Mouse (Mus musculus) forebrain, postnatal 0 days (tissue): Measurements from ENCODE around the gene Dhx37. TPM values are rescaled to one million over a fixed set of nuclear protein-coding genes. Genes with fewer than 3 reads are reported as not detected.

Experiments
- ATAC-seq: fragments of 200-750 bp; cut with Nextera tagmentation; 2 replicates; pipeline ENCODE4 v1.8.0; 2017; ENCODE audit warnings: mild to moderate bottlenecking, moderate library complexity
- DNase-seq: peaks from one replicate; pipeline ENCODE4 v3.0.0-alpha.2; 2015
- H3K27ac ChIP-seq: fragments of 300-500 bp; sonication (generic); 2 replicates; pipeline ENCODE4 v1.5.1; 2014; ENCODE audit warnings: low read depth, mild to moderate bottlenecking, antibody characterized with exemption, low read length, moderate library complexity, mixed read lengths
- H3K27me3 ChIP-seq: fragments of 300-500 bp; sonication (generic); 2 replicates; pipeline ENCODE4 v1.6.1; 2014; ENCODE audit warnings: mild to moderate bottlenecking, low read length, mixed read lengths; ENCODE audit not compliant: insufficient read depth
- H3K36me3 ChIP-seq: fragments of 300-500 bp; sonication (generic); 2 replicates; pipeline ENCODE4 v1.6.1; 2014; ENCODE audit warnings: mild to moderate bottlenecking, moderate library complexity; ENCODE audit not compliant: insufficient read depth
- H3K4me1 ChIP-seq: fragments of 300-500 bp; sonication (generic); 2 replicates; pipeline ENCODE4 v1.6.1; 2014; ENCODE audit warnings: antibody characterized with exemption; ENCODE audit not compliant: insufficient read depth
- H3K4me2 ChIP-seq: fragments of 300-500 bp; sonication (generic); 2 replicates; pipeline ENCODE4 v1.6.1; 2014; ENCODE audit warnings: low read depth, mild to moderate bottlenecking, moderate library complexity
- H3K4me3 ChIP-seq: fragments of 300-500 bp; sonication (generic); 2 replicates; pipeline ENCODE4 v1.5.1; 2014; ENCODE audit warnings: low read depth, low read length, mixed read lengths
- H3K9ac ChIP-seq: fragments of 300-500 bp; sonication (generic); 2 replicates; pipeline ENCODE4 v1.6.1; 2014; ENCODE audit warnings: mild to moderate bottlenecking
- H3K9me3 ChIP-seq: fragments of 300-500 bp; sonication (generic); 2 replicates; pipeline ENCODE4 v1.6.1; 2016; ENCODE audit warnings: low read length
- CTCF ChIP-seq: sonication (generic); IDR thresholded peaks from 2 replicates; pipeline ENCODE4 v1.5.1; 2016; ENCODE audit warnings: antibody characterized with exemption, control low read depth, low read depth
- WGBS: fragments of 180-500 bp; shearing (Covaris S2); extraction: QIAGEN DNeasy Blood & Tissue Kit; methylation state at CpG from one replicate; pipeline ENCODE4 v1.1.7; 2014; 5-methylcytosine and 5-hydroxymethylcytosine counted together
- polyA plus RNA-seq: library from polyadenylated mRNA; unstranded; fragments of >200 nt; fragmentation: Nextera tagmentation; extraction: Ambion mirVana; gene quantifications from 2 replicates; pipeline ENCODE4 v1.2.1, GENCODE M21; 2015
- total RNA-seq: library from RNA; depleted of rRNA; stranded (reverse); fragments of >200 nt; gene quantifications from 2 replicates; pipeline ENCODE4 v1.2.3, GENCODE M21; 2014

Dhx37 gene
- total and polyA plus RNA-seq, 2 experiments from 2014 or later: 11.0 to 27.1 TPM

DNA sequence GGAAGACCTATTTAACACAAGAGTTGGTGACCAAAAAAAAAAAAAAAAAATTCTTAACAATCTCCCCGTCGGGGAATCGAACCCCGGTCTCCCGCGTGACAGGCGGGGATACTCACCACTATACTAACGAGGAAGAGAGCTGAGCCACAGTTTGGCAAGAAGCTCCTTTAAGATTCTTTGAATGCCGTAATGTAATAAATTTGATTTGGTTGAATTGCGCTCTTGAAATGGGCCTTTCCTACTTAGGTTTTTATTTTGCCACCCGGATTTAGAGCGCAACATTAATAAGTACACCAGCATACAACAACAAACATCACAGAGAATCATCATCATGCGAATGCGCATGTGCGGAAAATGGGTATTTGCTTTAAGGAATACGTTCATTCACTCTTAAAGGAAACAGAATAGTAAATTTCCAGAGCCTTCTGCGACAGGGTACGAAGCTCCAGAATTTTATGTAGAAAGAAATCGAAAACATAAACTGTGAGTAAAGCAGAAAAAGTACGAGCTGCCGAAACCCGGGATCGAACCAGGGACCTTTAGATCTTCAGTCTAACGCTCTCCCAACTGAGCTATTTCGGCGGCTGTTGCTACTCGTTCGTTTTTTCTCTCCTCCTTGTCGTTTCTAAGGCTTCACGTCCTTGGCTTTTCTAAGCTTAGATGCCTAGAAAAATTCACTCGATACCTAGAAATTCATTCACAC, 28.2 kb downstream of the Dhx37 start:
- 2% methylated on average over 31 of the region's 31 CpGs for WGBS
- H3K4me3 ChIP-seq: peak overlapping the region; percentile 46
- H3K9me3 ChIP-seq: no peaks in the 10 kb centered on the region
- no peaks in the 10 kb centered on the region for H3K27me3 ChIP-seq
- peak overlapping the region; percentile 77 for H3K9ac ChIP-seq
- H3K27ac ChIP-seq: peak overlapping the region; percentile 92
- ATAC-seq: peak; percentile 79
- H3K4me1 ChIP-seq: peaks cover 10% of the 10 kb centered on the region; the same call in 1 of the 2 replicates
- H3K4me2 ChIP-seq: peak overlapping the region; percentile 83
- no peak for TF ChIP-seq CTCF
- peak; percentile 98 for DNase-seq
- no peaks in the 10 kb centered on the region for H3K36me3 ChIP-seq

- peak overlapping the region; percentile 77 for H3K9ac ChIP-seq
- 1% methylated on average over 28 of the region's 28 CpGs for WGBS
- no peaks in the 10 kb centered on the region for H3K9me3 ChIP-seq
- no peaks in the 10 kb centered on the region for H3K36me3 ChIP-seq
- peak overlapping the region; percentile 57 for H3K4me2 ChIP-seq
- DNase-seq (no peak), ATAC-seq (peak; percentile 41)
- H3K27me3 ChIP-seq: no peaks in the 10 kb centered on the region
- H3K4me1 ChIP-seq: peaks cover 10% of the 10 kb centered on the region; the same call in 1 of the 2 replicates
- no peak for TF ChIP-seq CTCF
- H3K27ac ChIP-seq: peak overlapping the region; percentile 92
- peak overlapping the region; percentile 46 for H3K4me3 ChIP-seq
Observed at GRCm38 (mm10) chr5:125404903-125405545, 28.9 kb downstream of the Dhx37 start.

- ATAC-seq (no peak), DNase-seq (peak; percentile 67)
- H3K9ac ChIP-seq: peak overlapping the region; percentile 77
- peaks cover 10% of the 10 kb centered on the region; the same call in 1 of the 2 replicates for H3K4me1 ChIP-seq
- H3K4me2 ChIP-seq: peak overlapping the region; percentile 57
- no peaks in the 10 kb centered on the region for H3K36me3 ChIP-seq
- 0% methylated on average over 7 of the region's 7 CpGs for WGBS
- no peaks in the 10 kb centered on the region for H3K9me3 ChIP-seq
- peak overlapping the region; percentile 92 for H3K27ac ChIP-seq
- no peak for TF ChIP-seq CTCF
- no peaks in the 10 kb centered on the region for H3K27me3 ChIP-seq
- peak overlapping the region; percentile 46 for H3K4me3 ChIP-seq
Observed at GRCm38 (mm10) chr5:125404536-125404902, 29.4 kb downstream of the Dhx37 start.

- DNase-seq: peak; percentile 89
- peak overlapping the region; percentile 46 for H3K4me3 ChIP-seq
- no peak for TF ChIP-seq CTCF
- H3K36me3 ChIP-seq: no peaks in the 10 kb centered on the region
- WGBS: 12% methylated on average over 31 of the region's 31 CpGs
- peak overlapping the region; percentile 57 for H3K4me2 ChIP-seq
- peak; percentile 44; the same call in 1 of the 2 replicates for ATAC-seq
- H3K9ac ChIP-seq: peak overlapping the region; percentile 51
- peak overlapping the region; percentile 66 for H3K27ac ChIP-seq
- H3K4me1 ChIP-seq: peaks cover 10% of the 10 kb centered on the region; the same call in 1 of the 2 replicates
- no peaks in the 10 kb centered on the region for H3K27me3 ChIP-seq
- H3K9me3 ChIP-seq: no peaks in the 10 kb centered on the region
Observed at GRCm38 (mm10) chr5:125403481-125404465, 30.1 kb downstream of the Dhx37 start.

DNA sequence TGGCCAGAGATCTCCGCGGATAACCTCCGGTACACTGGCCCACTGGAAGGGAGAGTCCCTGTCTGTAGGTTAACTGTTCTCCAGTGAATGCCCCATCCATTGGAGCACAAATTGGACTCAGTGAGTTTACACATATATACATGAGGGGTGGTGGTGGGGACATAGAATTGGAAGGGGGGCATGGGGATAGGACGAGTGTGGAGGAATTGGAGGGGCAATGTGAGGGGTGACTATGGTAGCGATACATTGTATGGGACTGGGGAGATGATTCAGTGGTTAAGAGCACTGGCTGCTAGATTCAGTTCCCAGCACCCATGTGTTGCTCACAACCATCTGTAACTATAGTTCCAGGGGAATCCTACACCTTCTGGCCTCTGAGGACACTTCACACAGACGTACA, 30.9 kb downstream of the Dhx37 start:
- H3K4me1 ChIP-seq: peaks cover 10% of the 10 kb centered on the region; the same call in 1 of the 2 replicates
- H3K27ac ChIP-seq: no peak overlapping the region
- 58% methylated on average over 6 of the region's 6 CpGs for WGBS
- no peak overlapping the region for H3K9ac ChIP-seq
- no peak for TF ChIP-seq CTCF
- H3K27me3 ChIP-seq: no peaks in the 10 kb centered on the region
- DNase-seq: no peak
- no peaks in the 10 kb centered on the region for H3K36me3 ChIP-seq
- ATAC-seq: no peak
- no peaks in the 10 kb centered on the region for H3K9me3 ChIP-seq
- no peak overlapping the region for H3K4me3 ChIP-seq
- no peak overlapping the region for H3K4me2 ChIP-seq

DNA sequence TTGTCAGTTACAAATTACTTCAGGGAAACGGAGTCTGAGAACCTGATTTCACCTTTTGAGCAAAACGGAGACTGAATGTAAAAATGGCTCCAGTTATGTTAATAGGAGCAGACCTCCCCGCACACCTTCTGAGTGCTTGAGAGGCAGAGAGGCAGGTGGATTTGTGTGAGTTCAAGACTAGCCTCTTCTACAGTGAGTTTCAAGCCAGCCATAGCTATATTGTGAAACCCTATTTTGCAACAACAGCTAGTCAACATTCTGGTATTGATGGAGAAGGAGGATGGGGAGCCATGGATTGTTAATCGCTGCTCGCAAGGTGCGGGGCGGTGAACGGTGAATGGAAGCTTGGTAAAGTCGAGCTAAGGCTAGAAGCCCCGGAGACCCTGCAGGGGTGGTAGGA, 31.4 kb downstream of the Dhx37 start:
- H3K9ac ChIP-seq: no peak overlapping the region
- no peaks in the 10 kb centered on the region for H3K9me3 ChIP-seq
- TF ChIP-seq CTCF: no peak
- peaks cover 10% of the 10 kb centered on the region; the same call in 1 of the 2 replicates for H3K4me1 ChIP-seq
- H3K27me3 ChIP-seq: no peaks in the 10 kb centered on the region
- WGBS: 58% methylated on average over 10 of the region's 10 CpGs
- no peak for ATAC-seq
- no peak overlapping the region for H3K4me2 ChIP-seq
- H3K27ac ChIP-seq: no peak overlapping the region
- no peaks in the 10 kb centered on the region for H3K36me3 ChIP-seq
- no peak for DNase-seq
- H3K4me3 ChIP-seq: no peak overlapping the region
